Mouse (Mus musculus): Measurements from ENCODE around the gene Tmem259.

Gene Tmem259

DNA sequence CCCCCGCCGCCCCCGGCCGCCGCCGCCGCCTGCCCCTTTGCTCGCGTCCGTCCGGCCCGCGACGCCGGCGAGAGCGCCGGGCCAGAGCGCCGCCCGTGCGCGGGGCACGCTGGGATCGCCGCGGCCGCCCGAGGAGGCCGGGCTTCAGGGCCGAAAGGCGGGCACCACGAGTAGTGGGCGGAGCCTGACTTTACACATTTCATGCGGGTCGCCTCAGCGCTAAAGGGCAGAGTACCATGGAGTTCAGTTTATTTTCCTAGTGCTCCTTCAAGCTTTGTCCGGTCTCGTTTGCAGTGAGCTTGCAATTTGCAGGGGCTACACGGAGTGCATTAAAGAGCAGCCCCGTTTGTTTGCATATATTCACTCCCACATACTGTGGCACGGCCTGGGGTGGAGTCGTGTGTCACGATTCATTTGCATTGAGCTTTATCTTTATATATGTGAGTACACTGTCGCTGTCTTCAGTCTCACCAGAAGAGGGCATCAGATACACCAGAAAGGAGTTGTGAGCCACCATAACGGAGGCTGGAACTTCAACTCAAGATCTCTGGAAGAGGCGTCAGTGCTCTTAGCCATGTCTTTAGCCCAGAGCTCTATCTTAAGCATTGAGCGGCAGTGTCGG lies at the start of gene Tmem259:
Gene Tmem259 (minus strand): TSS at position 136 of the 622 bp plus-strand sequence.
- in situ Hi-C loops (cut with MboI), result no loop called here

DNA sequence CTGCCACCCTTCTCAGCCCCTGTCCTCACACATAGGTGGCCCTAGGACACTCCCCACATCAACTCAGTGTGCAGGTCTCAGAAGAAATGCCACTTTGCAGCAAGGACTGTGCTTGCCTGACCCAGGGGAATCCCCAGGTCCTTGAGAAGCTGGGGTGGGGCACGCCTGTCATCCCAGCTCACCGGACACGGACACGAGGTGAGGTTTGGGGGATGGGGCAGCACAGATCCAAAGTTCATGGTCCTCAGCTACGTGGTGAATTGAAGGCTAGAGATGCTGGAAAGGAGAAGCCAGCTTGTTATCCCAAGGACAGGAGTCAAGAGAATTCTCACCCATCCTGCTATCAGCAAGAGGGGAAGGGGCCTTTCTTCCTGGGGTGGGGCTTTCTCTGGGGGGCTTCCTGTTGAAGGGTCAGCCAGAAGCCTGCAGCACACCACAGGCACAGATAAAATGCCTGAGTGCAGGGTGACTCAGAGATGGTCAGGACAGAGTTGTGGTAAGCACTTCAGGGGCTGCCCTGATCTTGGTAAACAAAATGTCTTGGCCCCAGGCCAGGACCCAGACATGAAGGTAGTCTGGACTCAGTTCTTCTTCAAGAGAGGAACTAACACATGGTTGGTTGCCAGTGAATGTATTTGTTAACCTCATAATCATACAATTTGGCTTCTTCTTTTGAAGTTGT lies 48.8 kb upstream of the Tmem259 start:
- in situ Hi-C loops (cut with MboI), result no loop called here

DNA sequence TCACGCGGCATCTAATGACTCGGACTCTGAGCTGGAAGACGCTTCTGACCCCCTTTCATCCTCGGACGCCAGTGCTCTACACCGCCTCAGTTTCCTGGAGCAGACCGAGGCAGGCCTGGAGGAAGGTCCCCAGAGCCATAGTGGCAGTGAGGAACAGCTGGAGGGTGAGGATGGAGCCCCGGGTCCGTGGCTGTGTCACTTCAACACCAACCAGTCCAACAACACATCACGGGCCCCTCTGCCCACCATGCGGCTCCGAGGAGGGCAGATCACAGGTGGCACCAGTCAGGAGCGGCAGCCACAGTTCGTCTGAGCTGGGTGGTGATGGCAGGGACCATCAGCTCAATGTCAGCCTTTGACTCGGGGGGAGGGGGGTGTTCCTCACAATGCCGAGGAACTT lies 46.6 kb upstream of the Tmem259 start:
- in situ Hi-C loops (cut with MboI), result no loop called here

DNA sequence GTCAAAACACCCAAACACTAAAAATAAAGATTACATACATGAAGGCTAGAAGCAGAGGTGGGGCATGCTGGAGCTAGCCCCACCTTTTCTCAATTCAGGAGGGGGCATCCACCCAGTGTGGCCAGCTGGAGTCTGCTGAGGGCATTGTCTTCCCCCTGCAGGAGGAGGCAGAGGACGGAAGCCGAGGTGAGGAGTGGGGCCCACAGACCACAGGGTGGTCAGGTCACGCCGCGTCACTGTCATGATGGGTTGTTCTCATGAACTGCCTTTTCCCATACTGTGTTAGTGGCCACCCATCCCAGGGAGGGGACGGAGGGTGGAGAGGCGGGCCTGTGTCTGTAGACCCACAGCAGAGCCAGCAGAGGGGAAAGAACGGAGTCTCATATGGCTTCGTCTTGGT lies 46.1 kb upstream of the Tmem259 start:
- in situ Hi-C loops (cut with MboI), result no loop called here

DNA sequence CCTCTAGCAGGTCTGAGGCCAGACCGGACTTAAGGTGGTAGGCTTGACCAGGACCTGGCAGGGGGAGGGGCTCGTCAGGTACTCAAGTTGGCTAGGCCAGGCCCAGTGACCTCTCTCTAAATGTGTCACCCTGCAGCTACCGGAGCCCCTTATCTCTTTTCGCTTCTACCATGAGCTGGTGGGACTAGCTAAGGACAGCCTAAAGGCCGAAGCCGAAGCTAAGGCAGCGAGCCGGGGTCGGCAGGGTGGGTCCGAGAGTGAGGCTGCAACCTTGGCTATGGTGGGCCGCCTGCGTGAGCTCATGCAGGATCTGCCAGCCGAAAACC lies 44.4 kb upstream of the Tmem259 start:
- in situ Hi-C loops (cut with MboI), result no loop called here

DNA sequence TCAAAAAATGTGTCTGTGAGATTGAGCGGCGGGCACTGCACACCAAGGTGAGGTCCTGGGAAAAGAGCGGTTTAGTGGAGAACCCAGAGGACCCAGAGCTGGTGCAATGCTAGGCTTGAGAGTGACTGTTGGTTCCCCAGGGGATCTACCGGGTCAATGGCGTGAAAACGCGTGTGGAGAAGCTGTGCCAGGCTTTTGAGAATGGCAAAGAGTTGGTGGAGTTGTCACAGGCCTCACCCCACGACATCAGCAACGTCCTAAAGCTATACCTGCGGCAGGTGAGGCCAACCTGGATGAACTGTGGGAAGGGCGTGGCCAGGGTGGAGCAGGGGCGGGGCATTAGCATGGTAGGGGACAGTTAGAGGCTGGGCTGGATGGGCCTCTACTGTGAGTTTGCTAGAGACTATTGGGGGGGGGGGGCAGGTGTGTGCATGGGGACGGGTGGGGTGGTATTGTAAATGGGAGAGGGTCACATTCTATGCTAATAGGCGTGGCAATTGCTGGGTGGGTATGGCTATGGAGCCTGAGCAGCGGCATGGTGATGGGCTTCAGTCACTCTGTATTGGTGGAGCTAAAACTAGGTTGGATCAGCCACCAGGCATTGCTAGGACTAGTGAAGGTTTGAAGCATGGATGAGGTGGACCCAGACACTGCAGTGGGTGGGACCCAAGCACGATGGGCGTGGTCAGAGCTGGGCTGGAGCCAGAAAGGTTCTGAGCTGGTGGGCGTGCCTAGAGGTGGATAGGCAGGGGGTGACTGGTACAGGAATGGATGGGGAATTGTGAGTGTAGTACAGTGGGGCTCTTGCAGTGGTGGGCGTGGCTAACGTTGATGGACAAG lies 43.8 kb upstream of the Tmem259 start:
- in situ Hi-C loops (cut with MboI), result no loop called here

DNA sequence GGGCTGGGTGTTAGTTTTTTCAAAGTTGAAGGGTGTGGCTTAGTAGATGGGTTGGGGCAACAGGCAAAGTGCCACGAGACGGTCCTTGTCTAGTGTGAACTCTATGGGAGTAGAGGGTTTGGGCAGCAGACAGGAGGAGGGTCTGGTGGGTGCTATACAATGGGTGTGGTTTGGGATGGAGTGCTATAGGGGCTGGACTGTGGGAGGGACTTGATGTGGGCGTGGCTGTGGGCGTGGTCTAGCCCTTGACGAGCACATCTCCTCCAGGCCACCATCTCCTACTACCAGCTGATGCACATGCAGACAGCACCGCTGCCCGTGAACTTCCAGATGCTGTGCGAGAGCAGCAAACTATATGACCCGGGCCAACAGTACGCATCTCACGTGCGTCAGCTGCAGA lies 41.8 kb upstream of the Tmem259 start:
- in situ Hi-C loops (cut with MboI), result no loop called here

DNA sequence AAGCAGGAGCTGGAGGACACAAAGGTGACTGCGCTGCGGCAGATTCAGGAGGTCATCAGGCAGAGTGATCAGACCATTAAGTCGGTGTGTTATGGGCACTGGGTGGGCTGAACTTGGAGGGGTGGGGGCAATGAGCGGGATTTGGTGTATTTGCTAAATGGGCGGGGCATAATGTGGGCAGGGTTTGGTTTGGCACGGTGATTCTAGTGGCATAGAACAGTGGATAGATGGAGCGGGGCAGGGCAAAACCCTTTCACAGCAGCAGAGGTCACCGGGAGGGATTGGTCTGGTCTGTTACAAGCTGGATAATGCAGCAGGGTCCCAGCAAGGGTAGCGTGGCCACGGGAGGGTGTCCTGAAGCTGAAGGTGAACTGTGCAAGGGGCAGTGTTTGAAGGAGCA lies 41.3 kb upstream of the Tmem259 start:
- in situ Hi-C loops (cut with MboI), result no loop called here

DNA sequence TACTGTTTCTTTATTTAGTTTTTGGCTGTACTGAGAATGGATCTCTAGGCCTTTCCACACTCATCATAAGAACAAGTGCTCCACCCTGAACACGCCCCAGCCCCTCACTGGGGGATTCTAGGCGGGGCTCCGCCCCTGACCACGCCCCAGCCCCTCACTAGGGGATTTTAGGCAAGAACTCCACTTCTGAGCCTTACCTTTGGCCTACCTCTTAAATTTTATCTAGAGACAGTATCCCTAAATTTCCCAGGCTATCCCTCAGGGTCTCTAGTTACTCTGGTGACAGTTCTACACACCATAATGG lies 40.9 kb upstream of the Tmem259 start:
- in situ Hi-C loops (cut with MboI), result no loop called here

DNA sequence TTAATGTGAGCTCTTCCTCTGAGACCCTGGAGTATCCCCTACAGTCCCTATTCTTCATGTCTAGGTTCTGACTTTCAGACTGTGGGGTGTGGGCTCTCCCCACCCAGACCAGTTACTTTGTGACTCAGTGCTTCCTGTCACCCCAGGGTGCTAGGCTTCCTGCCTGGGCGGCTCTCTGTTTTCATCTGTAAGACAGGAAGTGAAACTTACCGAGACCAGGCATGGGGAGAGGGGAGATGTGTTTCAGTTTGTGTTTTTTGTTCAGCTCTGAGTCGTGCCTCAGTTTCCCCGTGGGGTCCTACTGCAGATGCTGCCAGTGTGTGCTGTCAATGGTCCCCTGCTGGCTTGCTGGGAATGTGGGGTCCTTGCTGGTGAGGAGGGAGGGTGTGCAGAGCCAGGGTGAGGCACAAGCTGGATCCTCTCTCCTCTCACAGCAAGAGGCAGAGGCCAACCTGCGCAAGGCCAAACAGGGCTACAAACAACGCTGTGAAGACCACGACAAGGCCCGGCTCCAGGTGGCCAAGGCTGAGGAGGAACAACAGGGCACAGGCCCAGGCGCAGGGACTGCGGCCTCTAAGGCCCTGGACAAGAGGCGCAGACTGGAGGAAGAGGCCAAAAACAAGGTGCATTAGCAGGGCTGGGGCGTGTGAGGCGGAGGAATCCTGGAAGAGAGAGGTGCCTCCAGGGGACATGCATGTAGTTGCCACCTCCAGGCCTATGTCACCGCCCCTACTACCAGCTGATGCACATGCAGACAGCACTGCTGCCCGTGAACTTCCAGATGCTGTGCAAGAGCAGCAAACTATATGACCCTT lies 40.3 kb upstream of the Tmem259 start:
- in situ Hi-C loops (cut with MboI), result loop anchor here (5.0 kb wide), 1 partner anchor 37 kb away; the partner anchor contains the start of gene Cnn2

DNA sequence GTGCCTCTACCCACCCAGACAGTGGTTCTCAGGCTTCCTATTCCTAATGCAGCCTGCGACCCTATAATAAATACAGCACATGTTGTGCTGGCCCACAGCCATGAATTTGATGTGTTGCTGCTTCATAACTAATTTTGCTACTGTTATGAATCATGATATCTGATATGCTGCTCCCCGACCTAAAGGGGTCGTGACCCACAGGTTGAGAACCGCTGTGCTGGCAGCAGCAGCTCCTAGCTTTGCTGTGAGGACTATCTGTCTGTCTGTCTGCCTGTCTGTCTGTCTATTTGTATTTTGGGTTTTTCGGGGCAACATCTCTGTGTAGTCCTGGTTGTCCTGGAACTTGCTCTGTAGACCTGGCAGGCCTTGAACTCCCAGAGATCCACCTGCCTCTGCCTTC lies 39.6 kb upstream of the Tmem259 start:
- in situ Hi-C loops (cut with MboI), result loop anchor here (5.0 kb wide), 1 partner anchor 36 kb away; the partner anchor contains the start of gene Cnn2

DNA sequence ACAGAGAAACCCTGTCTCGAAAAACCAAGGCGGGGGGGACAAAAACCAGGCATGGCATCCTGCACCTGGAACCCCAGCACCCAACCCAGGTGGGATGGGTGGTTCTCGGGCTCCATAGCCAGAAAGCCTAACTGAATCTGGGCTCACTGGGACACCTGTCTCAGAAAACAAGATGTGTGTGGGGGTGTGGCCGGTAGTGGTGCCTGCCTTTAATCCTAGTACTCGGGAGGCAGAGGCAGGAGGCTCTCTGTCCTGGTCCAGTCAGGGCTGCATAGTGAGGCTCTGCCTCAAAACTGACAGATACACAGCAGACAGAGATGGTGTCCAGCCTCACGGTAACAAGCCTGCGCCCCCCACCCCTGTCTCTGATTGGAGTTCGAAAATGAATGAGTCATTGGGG lies 38.7 kb upstream of the Tmem259 start:
- in situ Hi-C loops (cut with MboI), result loop anchor here (5.0 kb wide), 1 partner anchor 36 kb away; the partner anchor contains the start of gene Cnn2

DNA sequence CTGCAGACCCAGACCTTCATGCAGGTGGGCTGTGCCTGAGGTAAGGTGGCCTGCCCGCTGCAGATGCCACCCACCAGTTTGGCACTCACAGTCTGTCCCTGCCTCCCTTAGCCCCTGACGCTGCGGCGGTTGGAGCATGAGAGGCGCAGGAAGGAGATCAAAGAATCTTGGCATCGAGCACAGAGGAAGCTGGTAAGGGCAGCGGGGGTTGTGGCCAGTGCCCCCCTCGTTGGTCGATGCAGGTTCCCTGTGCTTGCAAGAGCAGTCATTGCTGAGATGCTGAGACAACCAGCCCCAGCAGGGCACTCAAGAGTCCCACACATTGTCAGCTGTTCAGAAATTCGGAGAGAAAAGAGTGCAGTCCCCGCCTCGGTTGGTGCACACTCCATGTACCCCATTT lies 38.0 kb upstream of the Tmem259 start:
- in situ Hi-C loops (cut with MboI), result loop anchor here (5.0 kb wide), 1 partner anchor 35 kb away; the partner anchor contains the start of gene Cnn2

DNA sequence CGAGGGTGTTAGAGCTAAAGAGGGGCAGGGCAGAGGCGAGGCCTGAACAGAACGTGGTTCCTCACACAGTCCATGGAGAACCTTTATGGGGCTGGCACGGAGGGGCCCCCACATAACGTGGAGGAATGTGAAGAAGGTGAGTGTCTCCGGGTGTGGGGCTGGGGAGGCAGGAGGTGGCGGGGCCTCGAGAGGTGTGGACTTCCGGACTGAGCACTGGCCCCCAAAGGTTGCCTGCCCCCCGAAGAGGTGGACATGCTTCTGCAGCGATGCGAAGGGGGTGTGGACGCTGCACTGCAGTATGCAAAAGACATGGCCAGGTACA lies 37.2 kb upstream of the Tmem259 start:
- in situ Hi-C loops (cut with MboI), result loop anchor here (5.0 kb wide), 1 partner anchor 34 kb away; the partner anchor contains the start of gene Cnn2

DNA sequence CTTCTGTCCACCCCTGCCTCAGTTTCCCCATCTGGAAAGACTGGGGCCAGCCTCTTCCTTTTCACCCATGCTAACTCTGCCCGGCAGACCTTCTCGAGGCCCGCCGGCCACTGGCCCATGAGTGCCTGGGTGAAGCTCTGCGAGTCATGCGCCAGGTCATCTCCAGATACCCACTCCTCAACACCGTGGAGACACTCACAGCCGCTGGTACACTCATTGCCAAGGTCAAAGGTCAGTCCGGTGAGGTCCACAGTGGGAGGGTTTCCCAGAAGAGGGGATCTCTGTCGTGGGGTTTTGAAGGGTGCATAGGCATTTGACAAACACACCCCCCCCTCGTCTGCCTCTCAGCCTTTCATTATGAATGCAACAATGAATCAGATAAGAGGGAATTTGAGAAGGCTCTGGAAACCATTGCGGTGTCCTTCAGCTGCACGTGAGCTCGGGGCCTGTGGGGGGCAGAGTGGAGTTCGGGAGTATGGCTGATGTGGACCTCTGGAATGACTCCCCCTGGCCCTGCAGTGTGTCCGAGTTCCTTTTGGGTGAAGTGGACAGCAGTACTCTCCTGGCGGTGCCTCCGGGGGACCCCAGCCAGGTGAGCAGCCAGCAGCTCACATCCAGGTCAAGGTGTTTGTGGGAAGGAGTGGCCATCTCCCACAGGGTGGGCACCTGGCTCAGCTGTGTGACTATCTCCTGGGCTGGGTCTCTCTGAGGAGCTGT lies 36.6 kb upstream of the Tmem259 start:
- in situ Hi-C loops (cut with MboI), result loop anchor here (5.0 kb wide), 1 partner anchor 33 kb away; the partner anchor contains the start of gene Cnn2

DNA sequence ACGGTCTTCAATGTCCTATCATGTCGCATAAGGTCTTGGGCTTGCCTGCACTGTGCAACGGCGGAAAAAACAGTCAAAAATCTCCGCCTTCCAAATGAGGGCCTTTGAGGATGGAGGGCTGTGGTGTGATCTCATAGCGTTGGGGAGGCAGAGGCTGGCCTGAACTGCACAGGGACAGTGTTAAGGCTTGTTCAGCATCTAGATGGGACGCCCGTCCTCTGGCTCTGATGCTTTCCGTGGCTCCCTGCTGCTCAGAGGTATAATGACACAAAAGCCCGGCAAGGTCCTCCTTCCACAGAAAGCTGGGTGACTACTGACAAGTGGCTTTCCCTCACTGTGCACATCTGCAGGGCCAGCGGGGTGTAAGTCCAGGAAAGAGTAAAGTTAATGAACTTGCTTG lies 36.1 kb upstream of the Tmem259 start:
- in situ Hi-C loops (cut with MboI), result loop anchor here (5.0 kb wide), 1 partner anchor 33 kb away; the partner anchor contains the start of gene Cnn2

DNA sequence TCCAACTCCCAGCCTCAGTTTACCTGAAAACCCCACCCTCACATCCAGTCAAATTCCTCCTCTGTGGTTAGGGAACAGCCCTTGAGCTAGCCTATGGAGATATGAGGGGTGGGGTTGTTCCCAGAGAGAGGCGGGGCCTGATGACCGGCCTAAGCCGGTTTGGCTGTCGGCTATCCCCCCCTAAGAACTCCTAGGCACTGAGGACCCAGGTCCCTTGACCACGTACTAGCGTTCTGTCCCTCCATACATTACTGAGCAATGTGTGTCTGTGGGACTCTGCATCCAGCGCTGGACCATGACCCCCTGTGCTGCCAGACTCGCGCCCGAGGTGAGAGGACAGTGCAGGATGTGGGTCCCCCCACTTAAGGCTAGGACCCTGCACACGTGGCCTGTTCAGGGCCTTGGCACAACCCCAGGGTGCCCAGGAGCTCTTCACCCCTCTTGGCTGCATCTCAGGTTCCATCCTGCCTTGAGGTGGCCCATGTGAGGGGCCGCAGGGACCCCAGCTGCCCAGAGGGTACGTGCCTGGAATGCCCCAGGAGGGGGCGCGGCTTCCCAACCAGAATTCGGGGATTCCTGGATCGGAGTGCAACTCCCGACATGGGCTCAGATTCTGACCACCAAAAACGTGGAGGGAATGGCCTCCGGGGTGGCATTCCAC lies 35.5 kb upstream of the Tmem259 start:
- in situ Hi-C loops (cut with MboI), result loop anchor here (5.0 kb wide), 1 partner anchor 32 kb away; the partner anchor contains the start of gene Cnn2

DNA sequence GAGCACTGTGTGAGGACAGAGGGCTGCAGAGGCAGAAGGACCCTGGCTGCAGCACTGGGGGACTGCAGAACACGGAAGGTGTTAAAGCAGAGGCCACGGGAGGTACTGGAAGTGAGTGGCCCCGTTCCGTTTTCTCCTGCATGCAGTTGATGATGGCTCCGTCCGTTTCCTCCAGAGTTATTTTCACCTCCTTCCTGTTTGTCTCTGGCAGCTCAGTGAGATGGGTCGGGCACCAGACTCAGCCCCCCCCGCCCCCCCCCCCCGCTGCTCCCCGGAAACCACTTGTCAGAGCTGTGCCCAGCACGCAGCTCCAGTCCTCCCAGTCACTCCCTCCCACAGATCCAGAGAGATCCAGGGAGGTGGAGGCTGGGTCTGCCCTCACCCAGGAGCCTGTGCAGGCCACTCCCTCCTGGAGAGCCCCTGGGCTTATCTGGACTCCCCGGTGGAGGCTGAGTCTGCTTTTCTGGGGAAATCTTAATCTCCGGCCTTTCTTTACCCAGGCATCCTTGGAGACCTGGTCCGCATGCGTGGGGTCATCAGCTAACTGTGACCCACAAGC lies 34.7 kb upstream of the Tmem259 start:
- in situ Hi-C loops (cut with MboI), result no loop called here

DNA sequence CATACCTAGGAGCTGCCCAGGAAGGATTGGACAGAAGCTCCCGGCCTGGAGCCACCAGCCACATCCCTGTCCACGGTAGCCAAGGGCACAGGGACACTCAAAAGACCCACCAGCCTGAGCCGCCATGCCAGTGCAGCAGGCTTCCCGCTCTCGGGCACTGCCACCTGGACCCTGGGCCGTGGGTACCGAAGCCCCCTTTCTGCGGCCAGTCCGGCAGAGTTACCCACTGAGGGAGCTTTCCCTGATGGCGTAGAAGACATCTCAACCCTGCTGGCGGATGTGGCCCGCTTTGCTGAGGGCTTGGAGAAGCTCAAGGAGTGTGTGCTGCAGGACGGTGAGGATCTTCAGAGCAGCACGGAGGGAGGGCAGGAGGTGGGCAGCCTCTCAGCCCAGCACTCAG lies 33.6 kb upstream of the Tmem259 start:
- in situ Hi-C loops (cut with MboI), result no loop called here

DNA sequence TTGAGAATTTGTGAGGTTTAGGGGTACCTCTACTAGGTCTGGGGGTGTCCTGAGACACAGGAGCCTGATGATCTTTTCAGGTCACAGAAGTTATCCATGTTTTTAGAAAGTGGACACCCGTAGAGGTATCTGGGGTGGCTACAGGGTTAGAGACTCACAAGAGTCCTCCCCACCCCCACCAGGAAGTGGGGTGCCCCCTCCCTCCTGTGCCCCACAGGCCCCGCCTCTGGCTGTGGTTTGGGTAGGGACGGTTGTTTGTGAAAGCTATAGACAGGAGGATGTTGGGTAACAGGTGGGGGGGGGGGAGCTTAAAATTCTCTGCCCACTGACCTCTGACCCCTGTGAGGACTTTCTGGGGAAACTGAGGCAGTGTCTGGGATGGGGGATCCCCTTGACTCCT lies 33.2 kb upstream of the Tmem259 start:
- in situ Hi-C loops (cut with MboI), result no loop called here

Measured in mature B cell (primary cell).